Mouse (Mus musculus) Patski (cell line): ENCODE measurements around the gene Sept9. TPM values are rescaled to one million over a fixed set of nuclear protein-coding genes. Genes with fewer than 3 reads are reported as not detected.

Experiments
- ATAC-seq: fragments of 100-300 bp; one replicate; pipeline ENCODE4 v1.8.0; 2021
- CTCF ChIA-PET: fragments of 350-600 bp; sonication (Branson Sonifier 250); formaldehyde crosslinking; loops from one replicate; lab custom pipeline; 2022; ENCODE audit warnings: inconsistent platforms; lab: Charles Lee
- POLR2A ChIA-PET: fragments of 350-600 bp; sonication (Branson Sonifier 250); formaldehyde crosslinking; loops from one replicate; lab custom pipeline; 2022; ENCODE audit warnings: antibody characterized with exemption, inconsistent platforms; lab: Charles Lee
- DNase-seq: peaks from one replicate; pipeline ENCODE4 v3.0.0-alpha.2; 2011; ENCODE audit warnings: low read depth, low spot score
- H3K27me3 ChIP-seq: fragments of 371-371 bp; one replicate; pipeline ENCODE4 v1.5.1; 2021
- CTCF ChIP-seq: fragments of 100-300 bp; IDR thresholded peaks from one replicate; pipeline ENCODE4 v1.5.1; 2021
- in situ Hi-C: fragments of 300-500 bp; cut with MboI; formaldehyde crosslinking; loops from 3 replicates; pipeline ENCODE4 v1.11.1; 2018; ENCODE audit warnings: low pct_unique_long_range_greater_than_20kb, mixed read lengths
- polyA plus RNA-seq: library from polyadenylated mRNA; unstranded; gene quantifications from one replicate; pipeline ENCODE4 v1.2.3, GENCODE M21; 2021

Gene Sept9
- polyA plus RNA-seq, 1 experiment from 2014 or later, result 87.6 TPM

DNA sequence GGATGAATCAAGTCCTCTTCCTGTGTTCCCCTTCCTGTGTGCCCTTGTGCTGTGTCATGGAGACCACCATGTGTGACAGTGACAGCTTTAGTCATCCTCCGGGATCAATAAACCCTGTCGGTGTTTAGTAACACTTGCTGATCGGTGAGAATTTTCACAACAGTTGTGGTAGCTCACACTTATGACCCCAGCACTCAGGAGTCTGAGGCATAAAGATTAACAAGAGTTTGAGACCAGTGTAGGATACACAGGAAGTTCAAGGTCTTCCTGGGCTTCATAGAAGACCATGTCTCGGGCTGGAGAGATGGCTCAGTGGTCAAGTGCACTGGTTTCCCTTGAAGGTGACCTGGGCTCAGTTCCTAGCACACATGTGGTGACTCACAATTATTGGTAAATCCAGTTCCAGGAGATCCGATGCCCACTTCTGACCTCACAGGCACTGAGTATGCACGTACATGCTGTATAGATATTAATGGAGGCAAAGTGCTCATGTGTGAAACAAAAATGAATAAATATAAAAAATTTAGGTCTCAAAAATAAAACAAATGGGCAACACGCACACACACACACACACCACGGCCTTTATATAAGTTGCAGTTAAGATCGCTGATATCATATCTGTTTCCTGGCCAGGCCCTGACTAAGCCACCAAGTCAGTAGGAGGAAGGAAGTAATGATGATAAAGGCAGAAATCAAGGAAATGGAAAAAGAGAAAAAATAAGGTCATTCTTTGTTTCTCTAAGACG lies 43.1 kb downstream of the Sept9 start:
- ChIA-PET POLR2A (interaction anchor here (1.2 kb wide), 1 partner anchor 64 kb away, joined by 3 read pairs; no protein-coding TSS in a partner anchor), CTCF (interaction anchor here (6.9 kb wide), 1 partner anchor 117 kb away, joined by 53 read pairs; no protein-coding TSS in a partner anchor)
- no peak for DNase-seq
- no peak for ATAC-seq
- no peaks in the 10 kb centered on the region for H3K27me3 ChIP-seq
- in situ Hi-C loops, result no loop called here
- no peak for TF ChIP-seq CTCF

DNA sequence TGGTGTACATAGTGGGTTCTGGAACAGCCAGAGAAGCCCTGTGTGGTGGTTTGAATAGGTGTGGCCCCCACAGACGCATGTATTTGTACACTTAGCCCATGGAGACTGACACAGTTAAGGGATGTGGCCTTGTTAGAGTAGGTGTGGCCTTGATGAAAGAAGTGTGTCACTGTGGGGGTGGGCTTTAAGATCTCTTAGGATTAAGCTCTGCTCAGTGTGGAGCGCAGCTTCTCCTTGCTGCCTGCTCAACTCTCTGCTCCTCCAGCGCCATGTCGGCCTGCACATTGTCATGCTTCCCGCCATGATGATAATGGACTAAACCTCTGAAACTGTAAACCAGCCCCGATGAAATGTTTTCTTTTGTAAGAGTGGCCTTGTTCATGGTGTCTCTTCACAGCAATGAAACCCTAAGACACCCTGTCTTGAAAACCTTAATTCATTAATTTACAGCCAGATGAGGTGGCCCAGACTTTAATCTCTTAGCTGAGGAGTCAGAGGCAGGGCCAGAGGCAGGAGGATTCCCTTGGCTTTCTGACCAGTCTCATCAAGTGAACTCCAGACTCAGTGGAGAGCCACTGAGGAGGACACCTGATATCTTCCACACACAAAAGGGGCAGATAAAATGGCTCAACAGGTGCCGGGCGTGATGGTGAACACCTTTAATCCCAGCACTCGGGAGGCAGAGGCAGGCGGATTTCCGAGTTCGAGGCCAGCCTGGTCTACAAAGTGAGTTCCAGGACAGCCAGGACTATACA lies 44.3 kb downstream of the Sept9 start:
- ATAC-seq, result no peak
- ChIA-PET CTCF (no interaction called here), POLR2A (interaction anchor here (1.2 kb wide), 1 partner anchor 63 kb away, joined by 3 read pairs; no protein-coding TSS in a partner anchor)
- DNase-seq, result no peak
- no peaks in the 10 kb centered on the region for H3K27me3 ChIP-seq
- TF ChIP-seq CTCF, result no peak
- in situ Hi-C loops, result no loop called here

DNA sequence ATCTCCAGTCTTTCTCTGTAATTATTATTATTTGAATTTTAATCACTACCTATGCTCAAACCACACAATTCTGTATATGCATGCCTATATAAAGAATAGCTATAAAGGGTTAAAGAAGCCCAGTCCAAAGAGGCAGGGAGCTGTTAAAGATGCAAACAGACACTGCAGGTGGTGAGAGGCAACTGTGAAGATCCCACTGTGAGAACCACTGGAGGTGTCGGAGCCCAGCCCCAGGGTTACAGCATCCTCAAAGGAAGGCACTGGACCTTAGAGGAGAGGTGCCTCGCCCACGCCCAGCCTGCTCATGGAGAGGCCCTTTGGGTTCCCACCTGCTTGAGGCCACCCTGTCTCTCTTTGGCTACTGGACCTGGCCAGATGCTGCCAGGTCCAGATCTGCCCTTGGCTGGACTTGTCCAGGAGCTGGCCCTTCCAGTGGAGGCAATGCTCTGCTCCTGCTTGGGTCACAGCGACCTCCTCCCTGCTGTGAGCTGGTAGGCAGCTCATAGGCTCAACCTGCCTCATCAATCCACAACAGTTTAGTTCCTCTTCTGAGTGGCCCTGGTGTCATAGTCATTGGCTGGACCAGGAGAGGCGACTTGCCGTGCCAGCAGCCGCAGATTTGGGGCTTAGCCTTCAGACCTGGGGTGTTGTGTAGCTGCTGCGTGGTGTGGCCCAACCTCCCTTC lies 45.7 kb downstream of the Sept9 start:
- ATAC-seq, result no peak
- H3K27me3 ChIP-seq, result no peaks in the 10 kb centered on the region
- CTCF ChIA-PET, result no interaction called here
- in situ Hi-C loops, result no loop called here
- TF ChIP-seq CTCF, result no peak
- no peak for DNase-seq
- POLR2A ChIA-PET, result no interaction called here

DNA sequence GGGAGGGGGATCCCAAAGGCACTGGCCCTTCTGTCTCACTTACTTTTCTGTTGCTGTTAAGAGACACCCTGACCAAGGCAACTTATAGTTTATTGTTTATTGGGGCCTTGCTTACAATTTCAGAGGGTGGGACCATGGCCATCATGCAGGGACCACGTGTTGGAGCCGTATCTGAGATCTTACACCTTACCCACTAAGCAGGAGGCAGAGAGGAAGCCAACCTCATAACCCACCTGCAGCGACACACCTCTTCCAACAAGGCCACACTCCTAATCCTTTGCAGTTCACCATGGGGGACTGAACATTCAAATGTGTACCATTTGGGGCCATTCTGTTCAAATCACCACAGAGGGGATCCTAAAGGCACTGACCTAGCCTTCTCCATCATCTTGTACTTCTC lies 46.4 kb downstream of the Sept9 start:
- DNase-seq (no peak), ATAC-seq (no peak)
- CTCF ChIA-PET, result no interaction called here
- TF ChIP-seq CTCF, result no peak
- in situ Hi-C loops, result no loop called here
- POLR2A ChIA-PET, result no interaction called here
- H3K27me3 ChIP-seq, result no peaks in the 10 kb centered on the region

DNA sequence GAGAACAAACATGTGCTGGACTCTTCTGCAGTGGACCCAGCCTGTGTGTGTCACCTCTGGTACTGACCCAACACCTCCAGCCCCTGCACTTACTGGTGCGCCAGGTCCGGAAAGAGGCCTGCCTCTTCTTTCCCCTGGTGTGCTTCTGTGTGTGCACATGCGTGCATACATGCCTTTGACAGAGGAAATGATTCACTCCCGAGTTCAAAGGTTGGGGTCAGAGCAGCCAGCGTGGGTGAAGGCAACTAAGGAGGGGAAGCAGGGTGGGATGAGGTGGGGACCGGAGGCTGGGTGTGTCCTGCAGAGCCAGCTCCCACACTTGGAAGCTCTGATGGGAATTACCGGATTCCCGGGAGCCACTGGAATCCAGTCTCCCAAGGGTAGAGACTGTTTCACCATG lies 46.8 kb downstream of the Sept9 start:
- ChIA-PET POLR2A (interaction anchor here (0.9 to 1.4 kb wide), 2 partner anchors 10 to 14 kb away, joined by 3 to 5 read pairs; no protein-coding TSS in a partner anchor), CTCF (no interaction called here)
- no peak for ATAC-seq
- in situ Hi-C loops, result no loop called here
- no peak for TF ChIP-seq CTCF
- H3K27me3 ChIP-seq, result no peaks in the 10 kb centered on the region
- no peak for DNase-seq

DNA sequence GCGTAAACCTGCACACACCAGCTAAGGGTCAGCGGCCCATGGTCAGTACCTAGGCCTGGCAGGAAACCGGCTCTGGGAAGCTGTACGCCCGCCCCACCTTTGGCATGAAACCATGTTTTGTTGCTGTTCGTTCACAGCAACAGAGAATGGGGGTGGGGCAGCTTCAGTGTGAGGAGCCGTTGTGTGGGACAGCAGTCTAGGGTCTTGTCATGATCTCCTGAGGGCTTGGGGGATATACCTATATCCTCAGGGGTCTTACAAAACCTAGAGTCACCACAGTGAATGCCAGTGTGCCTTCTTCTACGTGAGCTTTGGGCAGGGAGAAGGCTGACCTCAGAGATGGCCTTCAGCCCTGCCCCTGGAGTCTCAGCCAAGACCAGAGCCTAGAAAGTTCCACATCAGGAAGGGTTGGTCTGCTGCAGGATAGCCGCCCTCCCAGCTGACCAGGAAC lies 47.5 kb downstream of the Sept9 start:
- no peaks in the 10 kb centered on the region for H3K27me3 ChIP-seq
- ChIA-PET POLR2A (interaction anchor here (0.9 to 1.4 kb wide), 2 partner anchors 9 to 14 kb away, joined by 3 to 5 read pairs; no protein-coding TSS in a partner anchor), CTCF (interaction anchor here (0.8 to 1.8 kb wide), 4 partner anchors 9 to 69 kb away, joined by 3 to 9 read pairs (median 3); no protein-coding TSS in a partner anchor)
- no peak for TF ChIP-seq CTCF
- ATAC-seq, result no peak
- in situ Hi-C loops, result no loop called here
- DNase-seq, result no peak

DNA sequence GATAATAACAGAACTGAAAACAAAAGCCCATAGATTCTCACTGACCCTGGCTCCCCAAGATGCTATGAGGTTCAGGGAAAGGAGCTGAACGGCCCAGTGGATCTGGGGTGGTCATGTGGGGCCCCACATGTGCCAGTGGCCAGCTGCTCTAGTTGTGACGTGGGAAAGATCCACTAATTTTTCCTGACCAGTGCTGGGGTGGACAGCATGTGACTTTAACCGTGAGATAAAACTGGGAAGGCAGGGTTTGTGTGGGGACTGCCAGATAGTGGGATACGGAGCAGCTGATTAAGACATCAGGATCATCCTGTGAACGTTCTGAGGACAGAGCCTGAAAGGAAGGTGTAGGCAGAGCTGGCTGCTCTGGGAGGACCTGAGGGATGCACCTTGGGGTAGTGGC lies 48.1 kb downstream of the Sept9 start:
- ATAC-seq (no peak), DNase-seq (no peak)
- H3K27me3 ChIP-seq, result no peaks in the 10 kb centered on the region
- TF ChIP-seq CTCF, result no peak
- CTCF ChIA-PET, result interaction anchor here (0.8 to 1.8 kb wide), 5 partner anchors 9 to 68 kb away, joined by 3 to 9 read pairs (median 3); no protein-coding TSS in a partner anchor
- POLR2A ChIA-PET, result interaction anchor here (1.1 to 1.4 kb wide), 2 partner anchors 9 to 53 kb away, joined by 3 to 5 read pairs; no protein-coding TSS in a partner anchor
- in situ Hi-C loops, result no loop called here

DNA sequence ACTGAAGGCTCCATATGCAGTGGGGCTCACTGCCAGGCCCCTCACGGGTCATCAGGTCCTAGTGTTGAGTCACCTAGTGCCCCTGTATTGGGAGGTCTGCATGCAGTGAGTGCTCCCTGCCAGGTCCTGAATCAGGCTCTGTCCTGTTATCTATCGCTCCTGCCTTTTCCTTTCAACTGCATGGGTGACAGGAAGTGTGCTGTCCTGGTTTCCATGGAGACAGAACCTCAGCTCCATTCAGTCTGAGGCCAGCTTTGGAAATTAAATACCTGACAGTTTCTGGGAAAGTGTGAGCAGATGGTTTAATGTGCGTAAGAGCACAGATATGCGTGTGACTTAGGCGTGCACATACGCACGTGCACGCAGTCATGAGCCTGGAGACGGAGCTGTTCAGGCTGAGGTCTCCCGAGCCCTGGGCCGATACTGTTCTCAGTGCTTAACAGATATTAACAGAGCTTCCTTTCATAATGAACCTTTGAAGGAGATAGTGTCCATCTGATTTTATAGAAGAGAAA lies 49.3 kb downstream of the Sept9 start:
- POLR2A ChIA-PET, result interaction anchor here (0.7 kb wide), 1 partner anchor 70 kb away, joined by 3 read pairs; no protein-coding TSS in a partner anchor
- DNase-seq (no peak), ATAC-seq (no peak)
- CTCF ChIA-PET, result interaction anchor here (1.1 to 1.8 kb wide), 2 partner anchors 11 to 13 kb away, joined by 3 to 9 read pairs; no protein-coding TSS in a partner anchor
- no peaks in the 10 kb centered on the region for H3K27me3 ChIP-seq
- in situ Hi-C loops, result no loop called here
- TF ChIP-seq CTCF, result no peak

DNA sequence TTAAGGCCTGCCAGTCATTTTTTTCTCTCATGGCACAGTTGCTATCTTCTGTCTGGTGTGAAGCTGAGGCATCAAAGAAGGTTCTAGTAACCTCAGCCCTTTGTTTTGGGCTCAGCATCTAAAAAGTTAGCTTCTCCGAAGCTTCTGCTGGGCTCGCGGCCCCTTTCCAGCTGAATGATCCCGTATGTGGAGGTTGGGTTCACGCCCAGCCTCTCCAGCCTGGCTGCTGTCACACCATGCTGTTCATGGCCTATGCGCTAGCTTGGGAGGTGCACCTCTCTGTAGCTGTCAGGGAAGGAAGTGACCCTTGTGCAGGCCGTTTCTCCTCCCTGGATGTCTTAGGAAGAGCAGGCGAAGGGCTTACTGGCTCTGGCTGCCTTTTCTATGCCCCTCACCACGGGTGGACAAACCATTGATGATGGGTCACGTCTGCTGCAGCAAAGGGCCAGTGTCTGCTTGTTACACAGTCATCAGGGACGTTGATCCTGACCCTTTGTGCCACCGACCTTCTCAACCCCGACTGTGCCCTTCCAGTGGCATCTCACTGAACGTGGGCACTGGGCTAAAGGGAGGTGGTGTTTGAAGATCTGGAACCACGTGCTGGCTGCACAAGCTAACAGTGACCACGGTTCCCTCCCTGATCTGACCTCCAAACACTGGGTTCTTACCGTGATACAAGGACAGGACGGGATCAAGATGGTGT lies 50.0 kb downstream of the Sept9 start:
- ChIA-PET CTCF (no interaction called here), POLR2A (interaction anchor here (0.7 kb wide), 1 partner anchor 70 kb away, joined by 3 read pairs; no protein-coding TSS in a partner anchor)
- ATAC-seq (no peak), DNase-seq (no peak)
- no peak for TF ChIP-seq CTCF
- no peaks in the 10 kb centered on the region for H3K27me3 ChIP-seq
- in situ Hi-C loops, result no loop called here
